Mouse (Mus musculus) thymus, adult 2 months (tissue): ENCODE results near the gene Prmt3.

ENCODE experiments used
- CTCF ChIP-seq: fragments of 200-500 bp; IDR thresholded peaks from 2 replicates; pipeline ENCODE4 v1.5.1; 2012; ENCODE audit warnings: mild to moderate bottlenecking, control low read depth, low read length, moderate library complexity, borderline replicate concordance; ENCODE audit not compliant: control insufficient read depth, poor library complexity, insufficient read depth; ENCODE audit errors: extremely low read depth
- POLR2A ChIP-seq: fragments of 200-500 bp; IDR thresholded peaks from 2 replicates; pipeline ENCODE4 v1.6.1; 2012; ENCODE audit warnings: mild to moderate bottlenecking, low read length, control low read depth, moderate library complexity; ENCODE audit not compliant: control insufficient read depth, poor library complexity, insufficient read depth; ENCODE audit errors: extremely low read depth

DNA sequence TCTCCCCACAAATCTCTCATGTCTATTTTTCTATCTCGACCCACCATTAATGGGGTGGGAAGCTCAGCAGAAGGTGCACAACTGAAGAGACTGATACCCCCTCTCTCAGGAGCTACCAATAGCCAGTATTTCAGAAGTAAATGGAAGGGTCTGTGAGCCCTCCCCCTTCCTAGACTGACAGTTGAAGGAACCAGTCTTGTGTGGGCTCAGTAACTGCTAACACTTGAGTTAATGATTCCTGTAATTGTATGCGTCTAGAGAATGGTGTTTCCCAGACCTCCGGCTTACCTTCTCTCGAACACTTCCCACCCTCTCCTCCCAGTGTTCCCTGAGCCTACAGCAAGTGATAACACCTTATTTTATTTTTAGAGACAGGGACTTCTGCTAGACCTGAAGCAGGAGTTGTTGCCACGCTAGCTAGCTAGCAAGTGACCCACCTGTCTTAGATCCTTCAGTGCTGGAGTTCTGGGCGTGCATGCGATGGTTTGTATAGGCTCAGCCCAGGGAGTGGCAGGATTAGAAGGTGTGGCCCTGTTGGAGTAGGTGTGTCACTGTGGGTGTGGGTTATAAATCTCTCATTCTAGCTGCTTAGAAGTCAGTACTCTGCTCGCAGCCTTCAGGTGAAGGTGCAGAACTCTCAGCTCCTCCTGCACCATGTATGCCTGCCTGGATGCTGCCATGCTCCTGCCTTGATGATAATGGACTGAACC, 102.0 kb downstream of the Prmt3 start:
- no peak for TF ChIP-seq CTCF
- TF ChIP-seq POLR2A, result no peak
